Mouse (Mus musculus): ENCODE results near the gene Ear10.
"Not testable (repeated sequence)": the region's sequence is repeated elsewhere in the genome, so short reads cannot be mapped to it uniquely, and the experiment has no call there.

DNA sequence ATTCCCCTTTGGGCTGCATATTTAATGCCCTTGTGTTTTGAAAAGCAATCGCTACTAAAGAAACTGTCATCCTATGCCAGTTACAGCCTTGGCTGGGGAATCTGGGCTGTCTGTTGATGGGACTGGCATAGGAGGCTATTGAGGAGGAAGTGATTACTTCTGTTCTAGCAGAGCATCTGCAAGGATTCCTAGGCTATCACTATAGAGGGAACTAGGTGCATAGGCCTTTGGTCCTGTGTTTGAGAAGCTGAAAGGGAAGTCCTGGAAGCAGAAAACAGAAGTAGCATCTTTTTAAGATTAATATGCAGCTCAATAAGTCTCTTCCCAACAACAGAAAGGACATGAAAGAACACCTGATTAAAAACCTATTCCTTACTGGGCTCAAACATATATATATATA lies 32.1 kb downstream of the Ear10 start:
- TF ChIP-seq CTCF (conservative IDR thresholded peaks at IDR 0.05; ENCODE audit: low read length); POU5F1 (IDR thresholded peaks at IDR 0.05; ENCODE audit: borderline replicate concordance, low read length); NANOG (IDR thresholded peaks at IDR 0.05; ENCODE audit: borderline replicate concordance, low read length): not testable (repeated sequence)
